Mouse (Mus musculus) liver, adult 2 months (tissue): Measurements from ENCODE around the gene Znrd1as.

Experiments
- CTCF ChIP-seq: fragments of 200-500 bp; IDR thresholded peaks from 2 replicates; pipeline ENCODE4 v1.5.1; 2011; ENCODE audit warnings: low read depth, low read length, control low read depth
- POLR2A ChIP-seq: fragments of 200-500 bp; IDR thresholded peaks from 2 replicates; pipeline ENCODE4 v1.6.1; 2011; ENCODE audit warnings: low read length, control low read depth; ENCODE audit not compliant: insufficient read depth; ENCODE audit errors: extremely low read depth

DNA sequence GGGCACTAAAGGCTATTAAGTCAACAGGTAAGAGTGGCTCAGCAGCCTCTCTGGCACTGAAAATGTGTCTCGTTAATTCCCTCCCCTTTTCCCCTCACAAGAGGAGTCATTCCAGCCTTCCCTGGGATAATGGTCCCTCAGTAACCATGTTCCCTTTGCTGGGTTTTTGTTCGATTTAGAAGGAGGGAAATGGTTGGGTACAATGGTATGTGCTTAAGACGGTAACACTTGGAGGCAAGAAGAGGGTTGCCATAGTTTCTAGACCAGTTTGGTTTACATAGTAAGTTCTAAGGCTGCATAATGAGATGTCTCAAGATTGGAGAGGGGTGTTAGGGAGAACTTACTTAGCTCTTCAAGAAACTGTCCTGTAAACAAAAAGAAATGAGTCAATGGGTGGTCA lies 53.3 kb downstream of the Znrd1as start:
- TF ChIP-seq CTCF, result no peak
- TF ChIP-seq POLR2A, result no peak
